Mouse (Mus musculus) cortical plate, adult 2 months (tissue): ENCODE data around the gene Sectm1b. TPM values are rescaled to one million over a fixed set of nuclear protein-coding genes. Genes with fewer than 3 reads are reported as not detected.

Experiments used
- H3K27ac ChIP-seq: fragments of 200-500 bp; 2 replicates; pipeline ENCODE4 v1.5.1; 2012; ENCODE audit warnings: low read length, control low read depth, inconsistent platforms; ENCODE audit not compliant: insufficient read depth
- H3K4me1 ChIP-seq: fragments of 200-500 bp; 2 replicates; pipeline ENCODE4 v1.6.1; 2011; ENCODE audit warnings: low read length; ENCODE audit not compliant: control insufficient read depth, insufficient read depth
- H3K4me3 ChIP-seq: fragments of 200-500 bp; 2 replicates; pipeline ENCODE4 v1.5.1; 2011; ENCODE audit warnings: mild to moderate bottlenecking, low read length, control low read depth; ENCODE audit not compliant: insufficient read depth
- CTCF ChIP-seq: fragments of 200-500 bp; IDR thresholded peaks from 2 replicates; pipeline ENCODE4 v1.5.1; 2011; ENCODE audit warnings: mild to moderate bottlenecking, control low read depth, low read length; ENCODE audit not compliant: insufficient read depth; ENCODE audit errors: extremely low read depth
- POLR2A ChIP-seq: fragments of 200-500 bp; IDR thresholded peaks from 2 replicates; pipeline ENCODE4 v1.6.1; 2011; ENCODE audit warnings: mild to moderate bottlenecking, low read length, control low read depth; ENCODE audit not compliant: insufficient read depth; ENCODE audit errors: extremely low read depth
- polyA plus RNA-seq: library from polyadenylated mRNA; depleted of rRNA; stranded (reverse); fragments of >200 nt; gene quantifications from 2 replicates; pipeline ENCODE4 v1.2.3, GENCODE M21; 2012

The Sectm1b gene
- polyA plus RNA-seq, 1 experiment = not detected

DNA sequence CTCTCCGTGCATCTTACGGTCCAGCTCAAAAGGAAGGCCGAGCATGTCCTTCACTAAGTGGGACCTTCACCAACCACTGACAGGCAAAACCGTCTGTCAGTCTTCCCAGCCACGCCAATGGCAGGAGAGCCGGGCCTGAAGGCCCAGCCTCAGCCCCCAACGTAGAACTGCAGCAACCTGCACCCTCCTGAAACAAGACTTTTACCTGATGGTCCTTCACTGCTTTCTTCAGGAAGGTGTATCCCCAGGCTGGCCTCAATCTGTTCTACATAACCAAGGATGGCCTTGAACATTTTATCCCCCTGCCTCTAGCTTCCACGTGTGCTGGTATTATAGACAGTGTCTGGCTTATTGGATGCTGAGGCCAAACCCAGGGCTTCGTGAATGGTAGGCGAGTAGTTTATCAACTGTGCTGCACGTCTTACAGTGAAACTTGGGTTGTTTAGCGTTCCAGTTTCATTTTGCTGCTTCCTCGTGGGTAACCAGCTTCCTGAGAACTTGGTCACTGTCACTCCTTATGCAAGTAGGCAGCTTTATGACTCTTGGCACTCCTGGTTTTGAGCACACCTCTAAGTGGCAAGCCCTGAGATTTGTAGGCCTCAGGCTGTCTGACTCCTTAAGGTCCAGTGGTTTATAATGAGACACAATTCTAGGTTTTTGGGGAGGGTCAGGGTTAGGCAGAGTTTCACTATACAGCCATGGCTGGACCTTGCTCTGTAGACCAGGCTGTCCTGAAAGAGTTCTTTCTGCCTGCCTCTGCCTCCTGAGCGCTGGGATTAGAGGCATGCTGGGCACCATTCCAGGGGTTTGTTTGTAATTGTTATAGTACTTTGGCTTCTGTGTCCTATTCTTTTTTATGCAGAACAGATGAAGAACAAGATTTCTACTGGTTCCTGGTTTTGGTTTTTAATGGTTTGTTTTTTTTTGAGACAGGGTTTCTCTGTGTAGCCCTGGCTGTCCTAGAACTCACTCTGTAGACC lies 29.5 kb upstream of the Sectm1b start:
- no peak overlapping the region for H3K27ac ChIP-seq
- no peak for TF ChIP-seq CTCF
- TF ChIP-seq POLR2A = no peak
- H3K4me3 ChIP-seq = no peak overlapping the region
- no peaks in the 10 kb centered on the region for H3K4me1 ChIP-seq

DNA sequence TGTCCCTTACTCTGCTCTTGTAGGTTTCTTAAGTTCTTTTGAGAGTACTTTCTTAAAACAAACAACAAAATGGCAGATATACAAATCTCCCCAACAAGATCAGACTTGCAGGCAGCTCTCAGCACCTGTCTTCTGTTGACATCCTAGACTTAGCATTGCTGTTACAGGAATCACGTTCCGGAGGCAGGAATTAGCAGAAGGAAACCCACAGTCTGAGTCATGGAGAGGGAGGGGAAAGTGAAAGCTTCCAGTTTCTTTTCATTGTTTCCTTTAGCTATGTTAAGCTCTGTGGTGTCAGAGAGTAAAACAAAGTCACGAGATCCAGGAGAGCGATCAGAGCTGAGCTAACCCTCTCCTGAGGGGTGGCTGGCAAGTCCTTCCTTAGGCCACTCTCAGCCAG lies 27.6 kb upstream of the Sectm1b start:
- H3K4me3 ChIP-seq = no peak overlapping the region
- H3K4me1 ChIP-seq = no peaks in the 10 kb centered on the region
- H3K27ac ChIP-seq = no peak overlapping the region
- TF ChIP-seq CTCF (no peak), POLR2A (no peak)

DNA sequence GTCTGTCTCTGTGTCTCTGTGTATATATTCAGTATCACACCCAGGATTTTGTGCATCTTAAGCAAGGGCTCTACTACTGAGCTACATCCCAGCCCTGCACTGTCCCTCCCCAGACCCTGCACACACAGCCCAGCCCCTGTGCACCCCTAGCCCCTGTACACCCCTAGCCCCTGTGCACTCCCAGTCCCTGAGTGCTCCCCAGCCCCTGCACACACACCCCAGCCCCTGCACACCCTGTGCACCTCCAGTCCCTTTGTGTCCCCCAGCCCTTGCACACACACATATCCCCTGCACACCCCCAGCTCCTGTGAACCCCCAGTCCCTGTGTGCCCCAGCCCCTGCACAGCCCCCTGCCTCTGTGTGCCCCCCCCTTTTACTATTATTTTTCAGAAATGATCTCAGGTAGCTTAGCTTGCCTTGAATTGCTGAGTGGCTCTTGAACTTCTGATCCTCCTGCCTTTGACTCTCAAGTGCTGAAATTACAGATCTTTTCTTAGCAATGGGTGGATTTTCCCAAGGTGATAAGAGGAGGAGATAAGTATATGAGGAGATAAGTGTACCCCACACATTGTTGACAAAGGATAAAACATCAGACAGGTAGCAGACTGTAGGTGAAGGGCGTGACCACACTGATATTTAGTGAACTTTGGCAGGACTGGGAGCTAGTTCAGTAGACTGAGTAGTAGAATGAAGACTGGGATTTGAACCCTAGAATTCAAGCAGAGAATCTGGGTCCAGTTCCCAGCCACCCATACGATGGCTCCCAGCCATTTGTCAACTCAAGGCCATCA lies 26.6 kb upstream of the Sectm1b start:
- H3K4me1 ChIP-seq = no peaks in the 10 kb centered on the region
- TF ChIP-seq POLR2A = no peak
- no peak for TF ChIP-seq CTCF
- no peak overlapping the region for H3K27ac ChIP-seq
- H3K4me3 ChIP-seq = no peak overlapping the region

DNA sequence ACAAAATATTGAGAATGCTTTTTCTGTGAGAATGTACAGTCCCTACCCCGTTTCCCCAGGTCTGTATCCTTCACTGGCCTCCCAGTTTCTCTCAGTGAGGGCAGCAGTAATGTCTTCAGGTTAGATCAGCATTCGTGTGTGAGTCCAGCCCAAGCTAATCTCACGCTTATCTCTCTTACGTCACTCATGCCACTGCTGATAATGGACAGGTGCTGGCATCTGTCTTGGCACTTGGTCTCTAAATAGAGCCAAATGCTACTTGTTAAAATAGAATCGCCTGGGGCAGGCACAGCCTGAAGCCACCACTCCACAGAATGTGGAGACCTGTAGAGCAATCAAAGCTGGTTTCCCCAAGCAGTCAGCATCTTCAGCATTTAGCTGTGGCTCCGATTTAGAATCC lies 25.6 kb upstream of the Sectm1b start:
- TF ChIP-seq POLR2A = no peak
- no peak for TF ChIP-seq CTCF
- Histone ChIP-seq H3K4me1 (no peaks in the 10 kb centered on the region), H3K4me3 (no peak overlapping the region), H3K27ac (no peak overlapping the region)

DNA sequence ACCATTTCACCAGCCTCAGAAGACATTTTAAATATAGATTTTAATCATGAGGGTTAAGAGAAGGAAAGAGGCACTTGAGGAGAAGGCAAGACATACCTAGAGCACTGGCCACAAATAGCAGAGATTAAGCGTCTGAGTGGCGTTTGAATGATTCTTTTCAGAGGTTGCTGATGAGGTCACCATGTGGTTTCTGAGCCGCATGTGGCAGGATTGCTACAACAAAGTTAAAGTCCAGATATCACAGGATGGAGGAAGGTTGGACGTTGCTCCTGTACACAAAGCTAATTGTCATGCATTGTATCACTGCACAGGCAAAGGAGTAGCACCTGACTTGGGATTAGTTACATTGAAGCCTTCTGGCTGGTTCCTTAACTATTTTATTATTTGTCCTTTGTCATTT lies 22.9 kb upstream of the Sectm1b start:
- H3K27ac ChIP-seq = no peak overlapping the region
- H3K4me1 ChIP-seq = no peaks in the 10 kb centered on the region; the same call in 1 of the 2 replicates
- H3K4me3 ChIP-seq = no peak overlapping the region
- TF ChIP-seq POLR2A (no peak), CTCF (no peak)

DNA sequence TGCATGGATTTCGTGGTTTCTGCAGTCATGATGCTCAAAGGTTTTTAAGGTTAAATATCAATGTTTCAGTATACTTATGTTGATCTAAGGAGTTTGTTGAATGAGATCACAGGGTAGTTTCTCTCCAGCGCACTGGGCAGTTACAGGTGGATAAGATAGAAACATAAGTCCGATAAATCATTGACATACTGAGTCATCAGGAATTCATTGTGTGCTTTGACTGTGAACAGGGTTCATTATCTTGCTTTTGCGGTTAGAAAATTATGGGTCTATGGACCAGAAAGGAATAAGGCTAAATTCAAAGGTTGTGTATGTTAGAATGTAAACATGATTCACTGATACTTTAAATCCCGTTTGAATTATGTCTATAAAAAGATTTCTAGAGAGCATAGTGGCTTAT lies 21.8 kb upstream of the Sectm1b start:
- TF ChIP-seq CTCF = no peak
- no peak for TF ChIP-seq POLR2A
- no peak overlapping the region for H3K27ac ChIP-seq
- H3K4me1 ChIP-seq = no peaks in the 10 kb centered on the region; the same call in 1 of the 2 replicates
- no peak overlapping the region for H3K4me3 ChIP-seq

DNA sequence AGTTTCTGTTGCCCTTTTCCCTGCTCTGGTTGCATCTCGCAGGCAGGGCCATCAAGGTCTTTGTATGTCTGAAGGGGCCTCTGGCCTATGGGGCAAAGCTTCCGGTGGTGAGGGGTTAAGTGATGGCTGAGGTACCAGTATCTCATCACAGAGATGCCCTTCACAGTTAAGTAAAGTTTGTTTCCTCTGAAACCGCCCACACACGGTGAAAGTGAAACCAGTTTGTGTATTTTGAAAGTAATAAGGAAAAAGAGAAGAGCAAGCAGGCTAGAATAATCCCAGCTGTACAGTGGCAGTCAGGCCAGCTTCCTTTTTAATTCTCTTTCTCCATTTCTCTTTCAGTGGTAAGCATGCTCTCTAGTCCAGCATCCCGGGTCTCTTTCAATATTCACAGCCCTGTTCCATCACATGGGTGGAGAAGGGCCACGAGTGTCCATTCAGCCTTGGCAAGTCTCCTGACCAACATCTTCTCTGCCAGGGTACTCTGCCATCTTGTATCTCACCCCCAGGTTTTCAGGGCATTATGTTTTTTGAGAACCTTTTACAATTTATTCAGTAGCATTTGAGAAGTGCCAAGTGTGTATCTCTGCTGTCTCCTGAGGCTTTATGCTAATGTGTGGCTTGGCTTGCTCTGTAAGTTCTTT lies 19.6 kb upstream of the Sectm1b start:
- H3K4me3 ChIP-seq = no peak overlapping the region
- no peak overlapping the region for H3K27ac ChIP-seq
- no peak for TF ChIP-seq CTCF
- TF ChIP-seq POLR2A = no peak
- H3K4me1 ChIP-seq = no peaks in the 10 kb centered on the region; the same call in 1 of the 2 replicates

DNA sequence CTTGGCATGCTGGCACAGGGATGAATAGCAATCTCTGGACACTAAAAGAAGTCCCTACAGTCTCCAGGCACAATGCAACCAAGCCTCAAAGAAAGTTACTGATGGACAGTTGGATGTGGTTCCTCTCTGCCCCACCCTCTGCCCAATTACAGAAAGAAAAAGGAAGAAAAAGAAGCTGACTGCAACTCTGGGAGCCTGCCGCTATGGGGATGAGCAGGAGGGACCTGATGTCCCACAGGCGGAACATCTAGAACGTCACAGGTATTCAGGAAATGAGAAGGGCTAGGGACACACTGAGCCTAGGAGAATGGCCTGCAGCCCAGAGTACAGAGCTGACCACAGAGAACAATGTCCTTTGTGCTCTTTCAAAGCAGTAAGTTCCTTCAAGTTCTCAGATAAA lies 18.9 kb upstream of the Sectm1b start:
- Histone ChIP-seq H3K4me1 (no peaks in the 10 kb centered on the region; the same call in 1 of the 2 replicates), H3K27ac (no peak overlapping the region), H3K4me3 (no peak overlapping the region)
- TF ChIP-seq POLR2A (no peak), CTCF (no peak)

DNA sequence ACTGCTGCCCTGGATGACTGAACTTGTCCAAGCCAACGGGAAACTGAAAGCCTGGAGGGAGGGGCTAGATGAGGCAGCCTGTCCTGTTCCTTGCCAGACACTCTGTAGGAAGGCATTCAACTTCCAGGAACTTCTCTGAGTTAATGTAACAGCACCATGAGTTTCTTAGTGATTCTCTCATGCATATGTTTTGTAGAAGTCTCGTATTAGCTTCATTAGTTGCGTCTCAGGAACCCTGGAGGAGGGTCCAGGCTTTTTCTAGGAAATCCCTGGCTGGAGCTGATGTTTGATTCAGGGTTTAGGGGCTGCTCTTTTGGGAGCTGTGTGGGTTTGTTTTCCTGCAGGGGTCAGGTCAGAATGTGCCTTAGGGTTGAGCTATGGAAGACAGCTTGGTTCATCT lies 17.8 kb upstream of the Sectm1b start, which contains the start of gene Sectm1a:
Gene Sectm1a, minus strand, starts transcription at position 101 of the 400 bp plus-strand sequence.
- H3K4me3 ChIP-seq = no peak within 1 kb of the TSS
- no peak within 1 kb of the TSS for H3K27ac ChIP-seq
- no peak for TF ChIP-seq POLR2A
- no peak for TF ChIP-seq CTCF
- H3K4me1 ChIP-seq = no peaks in the 10 kb centered on the region; the same call in 1 of the 2 replicates
